Mouse (Mus musculus): ENCODE results near the gene H2al3. TPM values are rescaled to one million over a fixed set of nuclear protein-coding genes. Genes with fewer than 3 reads are reported as not detected.

H2al3 gene
- not detected in 2 replicates for polyA plus RNA-seq (2015; fragmentation: Nextera tagmentation; extraction: Ambion mirVana)

DNA sequence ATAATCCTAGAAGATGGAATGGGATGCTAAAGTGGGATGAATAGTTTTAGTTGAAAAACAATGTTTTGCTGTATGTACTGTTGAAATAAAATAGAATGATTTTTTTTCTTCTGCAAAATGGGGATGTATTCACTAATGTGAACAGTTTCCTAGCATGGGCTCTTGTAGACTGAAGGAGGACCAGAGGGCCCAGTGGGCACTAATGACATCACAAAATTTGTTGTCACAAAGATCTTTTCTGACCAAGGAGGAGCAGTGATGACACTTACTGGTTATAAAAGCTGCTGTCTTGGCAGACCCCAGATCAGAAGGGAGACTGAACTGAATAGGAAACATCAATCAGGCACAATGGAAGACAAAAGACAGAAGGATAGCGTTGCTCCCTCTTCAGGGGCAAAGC lies at the start of gene H2al3:
TSS of gene H2al3 (plus strand) at position 301 of the 400 bp plus-strand sequence.
- WGBS, result 45% methylated on average over 1 of the region's 1 CpGs

DNA sequence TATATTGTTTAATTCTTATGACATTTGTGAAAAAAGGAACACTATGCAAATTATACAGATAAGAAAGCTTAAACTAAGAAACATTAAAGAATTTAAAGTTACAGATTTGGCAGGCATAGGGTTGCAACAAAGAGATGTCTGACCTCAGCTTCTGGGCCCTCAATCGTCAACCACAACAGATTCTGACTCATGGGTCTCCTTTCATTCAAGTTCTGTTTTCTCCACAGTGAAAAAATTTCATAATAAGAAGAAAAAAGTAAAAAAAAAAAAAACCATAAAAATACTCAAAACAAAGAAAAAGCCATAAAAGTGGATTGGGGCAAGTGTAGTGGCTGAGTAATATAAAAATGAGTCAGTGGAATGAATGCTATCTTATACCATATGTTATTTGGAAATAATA lies 39.4 kb upstream of the H2al3 start:
- Histone ChIP-seq H3K4me2 (ENCODE audit: low read depth, low read length) (no peak overlapping the region), H3K9me3 (ENCODE audit: control insufficient read depth, low read length) (no peaks in the 10 kb centered on the region), H3K4me1 (ENCODE audit: control insufficient read depth, insufficient read depth, low read length) (no peaks in the 10 kb centered on the region), H3K9ac (ENCODE audit: low read depth, low read length) (no peak overlapping the region), H3K27ac (ENCODE audit: low read length) (no peak overlapping the region), H3K27me3 (replicated peaks; ENCODE audit: control insufficient read depth, insufficient read depth, low read length) (no peaks in the 10 kb centered on the region), H3K36me3 (ENCODE audit: control insufficient read depth, insufficient read depth, low read length) (no peaks in the 10 kb centered on the region), H3K4me3 (ENCODE audit: low read length) (no peak overlapping the region)
- 86% methylated on average over 1 of the region's 1 CpGs for WGBS
- no peak for ATAC-seq

More for the DNA sequence above, at the start of gene H2al3:
- Histone ChIP-seq H3K4me3 (ENCODE audit: low read length) (no peak within 1 kb of the TSS), H3K4me2 (ENCODE audit: low read depth, low read length) (no peak within 1 kb of the TSS), H3K27me3 (replicated peaks; ENCODE audit: control insufficient read depth, insufficient read depth, low read length) (no peaks in the 10 kb centered on the region), H3K9ac (ENCODE audit: low read depth, low read length) (no peak within 1 kb of the TSS), H3K9me3 (ENCODE audit: control insufficient read depth, low read length) (no peaks in the 10 kb centered on the region), H3K27ac (ENCODE audit: low read length) (no peak within 1 kb of the TSS), H3K36me3 (ENCODE audit: control insufficient read depth, insufficient read depth, low read length) (no peaks in the 10 kb centered on the region), H3K4me1 (ENCODE audit: control insufficient read depth, insufficient read depth, low read length) (no peaks in the 10 kb centered on the region)
- ATAC-seq, result no peak

DNA sequence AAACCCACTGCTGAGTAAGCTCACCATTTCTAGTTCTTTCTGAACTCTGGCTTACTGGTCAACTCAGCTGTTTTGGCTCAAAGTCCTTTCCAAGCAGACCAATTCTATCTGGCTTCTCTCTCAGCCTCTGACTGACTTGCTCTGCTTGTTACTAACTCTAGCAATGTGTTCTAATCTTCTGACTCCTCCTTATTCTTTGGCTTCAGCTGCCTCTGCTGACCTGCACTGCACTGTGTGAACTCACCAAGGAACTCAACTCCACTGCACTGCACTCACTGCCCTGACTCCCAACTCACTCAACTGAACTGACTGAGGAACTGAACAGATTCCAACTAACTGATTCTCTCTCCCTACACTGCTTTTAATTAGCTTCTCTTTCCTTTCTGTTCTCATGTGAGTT lies 37.0 kb upstream of the H2al3 start:
- H3K36me3 ChIP-seq (ENCODE audit: control insufficient read depth, insufficient read depth, low read length), result no peaks in the 10 kb centered on the region
- H3K27ac ChIP-seq (ENCODE audit: low read length), result no peak overlapping the region
- no peak overlapping the region for H3K9ac ChIP-seq (ENCODE audit: low read depth, low read length)
- H3K4me3 ChIP-seq (ENCODE audit: low read length), result no peak overlapping the region
- no peaks in the 10 kb centered on the region for H3K9me3 ChIP-seq (ENCODE audit: control insufficient read depth, low read length)
- no peaks in the 10 kb centered on the region for H3K4me1 ChIP-seq (ENCODE audit: control insufficient read depth, insufficient read depth, low read length)
- no peak overlapping the region for H3K4me2 ChIP-seq (ENCODE audit: low read depth, low read length)
- H3K27me3 ChIP-seq (replicated peaks; ENCODE audit: control insufficient read depth, insufficient read depth, low read length), result no peaks in the 10 kb centered on the region
- no peak for ATAC-seq

DNA sequence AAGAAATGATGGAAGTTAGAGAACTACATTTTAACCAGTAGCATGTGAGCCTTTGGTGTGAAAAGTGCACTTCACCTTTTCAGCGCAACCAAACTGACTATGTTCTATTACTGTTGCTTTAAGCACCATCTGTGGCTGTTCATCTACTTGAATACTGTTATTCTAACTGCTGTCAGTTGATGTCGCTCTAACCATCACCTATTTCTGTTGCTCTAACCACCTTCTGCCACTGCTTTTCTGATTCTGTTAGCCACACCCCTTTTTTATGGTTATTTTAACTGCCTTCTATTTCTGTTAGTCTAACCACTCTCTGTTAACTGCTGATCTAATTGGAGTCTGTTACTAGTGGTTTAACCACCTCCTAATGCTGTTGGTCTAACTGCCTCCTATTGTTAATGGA lies 14.7 kb upstream of the H2al3 start:
- Histone ChIP-seq H3K4me3 (ENCODE audit: low read length) (no peak overlapping the region), H3K27ac (ENCODE audit: low read length) (no peak overlapping the region), H3K27me3 (replicated peaks; ENCODE audit: control insufficient read depth, insufficient read depth, low read length) (no peaks in the 10 kb centered on the region), H3K4me2 (ENCODE audit: low read depth, low read length) (no peak overlapping the region), H3K9me3 (ENCODE audit: control insufficient read depth, low read length) (no peaks in the 10 kb centered on the region), H3K9ac (ENCODE audit: low read depth, low read length) (no peak overlapping the region), H3K36me3 (ENCODE audit: control insufficient read depth, insufficient read depth, low read length) (no peaks in the 10 kb centered on the region), H3K4me1 (ENCODE audit: control insufficient read depth, insufficient read depth, low read length) (no peaks in the 10 kb centered on the region)
- WGBS, result 66% methylated on average over 2 of the region's 2 CpGs
- ATAC-seq, result no peak

DNA sequence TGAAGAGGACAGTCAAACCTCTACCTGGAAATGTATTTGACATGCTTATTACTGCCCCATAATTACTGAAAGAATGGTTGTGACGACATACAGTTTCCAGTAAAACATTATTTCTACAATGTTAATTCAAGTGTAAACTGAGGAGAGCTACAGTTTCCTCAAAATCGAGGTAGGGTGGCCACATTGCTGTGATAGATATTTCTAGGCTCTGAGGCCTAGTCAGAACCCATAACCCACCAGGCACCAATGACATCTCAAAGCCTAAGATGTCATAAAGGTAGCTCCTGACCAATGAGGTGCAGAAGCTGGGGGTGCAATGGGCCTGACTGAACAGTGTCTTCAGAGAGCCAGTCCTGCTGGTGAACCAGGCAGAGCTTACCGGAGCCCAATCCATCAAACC lies 2.9 kb upstream of the H2al3 start, which contains the start of gene Hypm:
TSS of gene Hypm (plus strand) at position 301 of the 400 bp plus-strand sequence.
- Histone ChIP-seq H3K9me3 (ENCODE audit: control insufficient read depth, low read length) (no peaks in the 10 kb centered on the region), H3K27ac (ENCODE audit: low read length) (no peak within 1 kb of the TSS), H3K4me3 (ENCODE audit: low read length) (no peak within 1 kb of the TSS), H3K36me3 (ENCODE audit: control insufficient read depth, insufficient read depth, low read length) (no peaks in the 10 kb centered on the region), H3K4me1 (ENCODE audit: control insufficient read depth, insufficient read depth, low read length) (no peaks in the 10 kb centered on the region), H3K4me2 (ENCODE audit: low read depth, low read length) (no peak within 1 kb of the TSS), H3K9ac (ENCODE audit: low read depth, low read length) (no peak within 1 kb of the TSS), H3K27me3 (replicated peaks; ENCODE audit: control insufficient read depth, insufficient read depth, low read length) (no peaks in the 10 kb centered on the region)
- WGBS, result 88% methylated on average over 3 of the region's 3 CpGs
- no peak for ATAC-seq

DNA sequence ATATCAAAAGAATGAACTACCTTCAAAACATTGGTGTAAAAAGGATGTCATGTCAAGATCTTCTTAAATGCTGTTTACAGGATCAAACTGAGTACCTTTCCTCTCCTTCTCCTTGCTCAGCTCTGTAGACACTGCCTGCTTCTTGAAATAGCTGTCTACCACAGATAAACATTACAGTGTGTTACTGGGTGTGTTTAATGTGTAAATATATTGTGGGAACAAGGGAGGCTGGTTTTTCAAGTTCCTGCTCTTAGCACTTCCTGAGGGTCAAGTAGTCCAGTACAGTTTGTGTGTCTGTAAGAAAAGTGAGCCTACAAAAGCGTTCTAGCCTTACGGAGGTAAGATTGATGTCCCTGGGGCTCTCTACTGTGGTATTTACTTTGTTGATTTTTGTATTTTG lies 12.4 kb downstream of the H2al3 start:
- H3K4me2 ChIP-seq (ENCODE audit: low read depth, low read length), result no peak overlapping the region
- no peaks in the 10 kb centered on the region for H3K36me3 ChIP-seq (ENCODE audit: control insufficient read depth, insufficient read depth, low read length)
- ATAC-seq, result no peak
- WGBS, result 76% methylated on average over 2 of the region's 2 CpGs
- no peaks in the 10 kb centered on the region for H3K27me3 ChIP-seq (replicated peaks; ENCODE audit: control insufficient read depth, insufficient read depth, low read length)
- H3K27ac ChIP-seq (ENCODE audit: low read length), result no peak overlapping the region
- no peak overlapping the region for H3K9ac ChIP-seq (ENCODE audit: low read depth, low read length)
- no peaks in the 10 kb centered on the region for H3K4me1 ChIP-seq (ENCODE audit: control insufficient read depth, insufficient read depth, low read length)
- H3K9me3 ChIP-seq (ENCODE audit: control insufficient read depth, low read length), result no peaks in the 10 kb centered on the region
- no peak overlapping the region for H3K4me3 ChIP-seq (ENCODE audit: low read length)

DNA sequence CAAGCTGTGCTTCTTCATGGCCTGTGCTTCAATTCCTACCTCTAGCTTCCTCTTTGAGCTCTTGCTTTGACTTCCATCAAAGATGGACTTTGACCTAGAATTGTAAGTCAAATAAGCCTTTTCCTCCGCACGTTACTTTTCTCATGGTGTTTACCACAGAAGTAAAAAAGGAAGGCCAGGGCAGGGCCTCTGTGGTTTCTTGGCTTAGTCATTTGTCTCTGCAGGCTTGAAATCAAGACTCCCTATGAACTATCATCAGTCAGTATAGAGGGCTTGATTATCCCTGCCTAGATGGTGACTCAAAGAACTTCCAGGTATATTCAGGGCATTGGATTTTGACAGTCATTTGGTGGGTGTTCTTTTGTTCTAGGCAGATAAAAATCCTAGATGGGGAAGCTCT lies 26.0 kb downstream of the H2al3 start:
- H3K9ac ChIP-seq (ENCODE audit: low read depth, low read length), result no peak overlapping the region
- ATAC-seq, result no peak

DNA sequence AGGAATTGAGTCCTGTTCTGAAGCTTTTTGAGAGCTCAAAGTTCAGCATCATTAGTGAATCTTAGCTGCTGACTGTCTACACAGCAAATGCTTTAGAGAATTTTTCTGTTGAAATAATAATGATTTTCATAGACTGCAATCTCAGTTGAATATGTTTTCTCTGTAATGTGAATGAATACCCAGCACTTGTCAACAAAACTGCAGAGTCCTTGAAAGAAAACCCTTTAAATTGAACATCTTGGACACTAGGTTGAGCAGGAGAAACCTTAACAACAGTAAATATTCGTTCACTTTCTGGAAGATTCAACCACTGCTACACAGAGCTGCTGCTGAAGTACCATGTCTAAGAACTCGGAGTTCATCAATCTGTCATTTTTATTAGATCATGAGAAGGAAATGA lies 35.8 kb downstream of the H2al3 start, which contains the start of gene Sytl5:
TSS of gene Sytl5 (plus strand) at position 301 of the 400 bp plus-strand sequence.
- Histone ChIP-seq H3K36me3 (ENCODE audit: control insufficient read depth, insufficient read depth, low read length) (no peaks in the 10 kb centered on the region), H3K4me1 (ENCODE audit: control insufficient read depth, insufficient read depth, low read length) (no peaks in the 10 kb centered on the region), H3K27ac (ENCODE audit: low read length) (no peak within 1 kb of the TSS), H3K27me3 (replicated peaks; ENCODE audit: control insufficient read depth, insufficient read depth, low read length) (no peaks in the 10 kb centered on the region), H3K4me2 (ENCODE audit: low read depth, low read length) (no peak within 1 kb of the TSS), H3K4me3 (ENCODE audit: low read length) (no peak within 1 kb of the TSS), H3K9ac (ENCODE audit: low read depth, low read length) (no peak within 1 kb of the TSS), H3K9me3 (ENCODE audit: control insufficient read depth, low read length) (no peaks in the 10 kb centered on the region)
- WGBS, result 71% methylated on average over 2 of the region's 2 CpGs
- ATAC-seq, result no peak

More for the DNA sequence above, 26.0 kb downstream of the H2al3 start:
- Histone ChIP-seq H3K4me2 (ENCODE audit: low read depth, low read length) (no peak overlapping the region), H3K9me3 (ENCODE audit: control insufficient read depth, low read length) (no peaks in the 10 kb centered on the region), H3K36me3 (ENCODE audit: control insufficient read depth, insufficient read depth, low read length) (no peaks in the 10 kb centered on the region), H3K4me3 (ENCODE audit: low read length) (no peak overlapping the region), H3K27me3 (replicated peaks; ENCODE audit: control insufficient read depth, insufficient read depth, low read length) (no peaks in the 10 kb centered on the region), H3K27ac (ENCODE audit: low read length) (no peak overlapping the region), H3K4me1 (ENCODE audit: control insufficient read depth, insufficient read depth, low read length) (no peaks in the 10 kb centered on the region)
- WGBS, result 74% methylated on average over 2 of the region's 2 CpGs
